Mouse (Mus musculus) stomach, postnatal 0 days (tissue): ENCODE measurements around the gene Plp2. TPM values are rescaled to one million over a fixed set of nuclear protein-coding genes. Genes with fewer than 3 reads are reported as not detected.
"Not testable (repeated sequence)": the region's sequence is repeated elsewhere in the genome, so short reads cannot be mapped to it uniquely, and the experiment has no call there.

Experiments used
- ATAC-seq: fragments of 200-750 bp; cut with Nextera tagmentation; 2 replicates; pipeline ENCODE4 v1.8.0; 2017; ENCODE audit not compliant: low FRiP score, low TSS enrichment
- DNase-seq: peaks from one replicate; pipeline ENCODE4 v3.0.0-alpha.2; 2016; ENCODE audit warnings: low spot score
- H3K27ac ChIP-seq: fragments of 300-500 bp; sonication (generic); replicated peaks from 2 replicates; pipeline ENCODE4 v1.5.1; 2014; ENCODE audit warnings: mild to moderate bottlenecking, control low read depth
- H3K27me3 ChIP-seq: fragments of 300-500 bp; sonication (generic); 2 replicates; pipeline ENCODE4 v1.6.1; 2014; ENCODE audit warnings: low read length; ENCODE audit not compliant: control insufficient read depth, insufficient read depth
- H3K36me3 ChIP-seq: fragments of 300-500 bp; sonication (generic); 2 replicates; pipeline ENCODE4 v1.6.1; 2014; ENCODE audit warnings: low read length, mixed read lengths; ENCODE audit not compliant: control insufficient read depth, insufficient read depth
- H3K4me1 ChIP-seq: fragments of 300-500 bp; sonication (generic); replicated peaks from 2 replicates; pipeline ENCODE4 v1.6.1; 2014; ENCODE audit warnings: antibody characterized with exemption; ENCODE audit not compliant: control insufficient read depth, insufficient read depth
- H3K4me2 ChIP-seq: fragments of 300-500 bp; sonication (generic); replicated peaks from 2 replicates; pipeline ENCODE4 v1.6.1; 2014; ENCODE audit warnings: low read depth, mild to moderate bottlenecking, control low read depth, moderate library complexity
- H3K4me3 ChIP-seq: fragments of 300-500 bp; sonication (generic); 2 replicates; pipeline ENCODE4 v1.5.1; 2014; ENCODE audit warnings: low read depth, low read length, control low read depth
- H3K9ac ChIP-seq: fragments of 300-500 bp; sonication (generic); 2 replicates; pipeline ENCODE4 v1.6.1; 2014; ENCODE audit warnings: mild to moderate bottlenecking, low read length, control low read depth, mixed read lengths
- H3K9me3 ChIP-seq: fragments of 300-500 bp; sonication (generic); 2 replicates; pipeline ENCODE4 v1.6.1; 2016; ENCODE audit warnings: low read length; ENCODE audit not compliant: control insufficient read depth
- CTCF ChIP-seq: IDR thresholded peaks from 2 replicates; pipeline ENCODE4 v1.5.1; 2016; ENCODE audit warnings: antibody characterized with exemption, low read depth, mild to moderate bottlenecking, moderate library complexity
- EP300 ChIP-seq: optimal IDR thresholded peaks from 2 replicates; pipeline ENCODE3; 2016; ENCODE audit warnings: antibody characterized with exemption
- WGBS: fragments of 180-500 bp; shearing (Covaris S2); extraction: QIAGEN DNeasy Blood & Tissue Kit; methylation state at CpG from one replicate; pipeline ENCODE4 v1.1.7; 2014; 5-methylcytosine and 5-hydroxymethylcytosine counted together
- polyA plus RNA-seq: library from polyadenylated mRNA; unstranded; fragments of >200 nt; fragmentation: Nextera tagmentation; extraction: Ambion mirVana; gene quantifications from 2 replicates; pipeline ENCODE4 v1.2.1, GENCODE M21; 2015

Gene Plp2
- polyA plus RNA-seq = 262 and 271 TPM in 2 replicates

DNA sequence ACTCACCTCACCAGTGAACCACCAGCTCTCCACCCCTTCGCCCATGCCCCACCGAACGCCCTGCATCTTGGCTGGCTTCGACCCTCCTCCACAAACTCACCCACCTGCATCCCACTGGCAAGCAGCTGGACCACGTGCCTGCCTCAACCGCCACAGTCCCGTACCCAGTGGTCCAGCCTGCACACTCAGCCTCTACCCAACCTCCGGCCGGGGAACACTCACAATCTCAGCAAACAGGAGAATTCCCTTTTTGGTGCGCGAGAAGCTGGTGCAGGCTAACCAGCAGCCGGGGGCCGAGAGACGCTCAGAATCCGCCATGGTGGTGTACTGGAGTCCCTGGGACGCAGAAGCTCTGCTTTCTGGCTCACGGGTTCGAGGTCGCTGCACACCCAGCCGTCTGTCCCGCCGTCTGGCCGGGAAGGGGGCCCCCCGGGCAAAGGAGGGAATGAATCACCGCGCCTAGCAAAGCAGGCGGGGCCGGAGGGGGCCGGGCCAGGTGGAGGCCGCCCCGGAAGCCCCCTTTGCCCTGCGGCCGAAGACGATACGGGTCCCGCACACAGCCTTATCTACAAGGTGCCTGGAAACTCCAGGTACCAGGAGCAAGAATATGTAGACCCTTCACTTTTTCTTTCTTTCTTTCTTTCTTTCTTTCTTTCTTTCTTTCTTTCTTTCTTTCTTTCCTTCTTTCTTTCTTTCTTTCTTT is at the start of gene Plp2:
Gene Plp2 (minus strand): TSS at position 470 of the 703 bp plus-strand sequence.
- peak; percentile 60 for ATAC-seq
- Histone ChIP-seq H3K27ac (peak within 1 kb of the TSS; percentile 86), H3K4me3 (peak within 1 kb of the TSS; percentile 55), H3K9me3 (no peaks in the 10 kb centered on the region), H3K4me2 (peak within 1 kb of the TSS; percentile 50), H3K36me3 (no peaks in the 10 kb centered on the region), H3K9ac (peak within 1 kb of the TSS; percentile 60), H3K4me1 (no peaks in the 10 kb centered on the region), H3K27me3 (no peaks in the 10 kb centered on the region)
- no peak for TF ChIP-seq CTCF
- TF ChIP-seq EP300 = no peak
- WGBS = 14% methylated on average over 26 of the region's 36 CpGs
- DNase-seq = peak; percentile 72

DNA sequence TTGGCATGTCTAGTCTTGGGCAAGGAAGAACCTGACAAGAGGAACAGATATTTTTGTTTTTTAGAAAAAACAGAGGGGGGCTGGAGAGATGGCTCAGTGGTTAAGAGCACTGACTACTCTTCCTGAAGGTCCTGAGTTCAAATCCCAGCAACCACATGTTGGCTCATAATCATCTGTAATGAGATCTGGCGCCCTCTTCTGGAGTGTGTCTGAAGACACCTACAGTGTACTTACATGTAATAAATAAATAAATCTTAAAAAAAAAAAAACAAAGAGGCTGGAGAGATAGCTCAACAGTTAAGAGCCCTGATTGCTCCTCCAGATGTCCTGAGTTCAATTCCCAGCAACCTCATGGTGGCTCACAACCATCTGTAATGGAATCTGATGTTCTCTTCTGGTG is 44.9 kb upstream of the Plp2 start:
- H3K36me3 ChIP-seq, DNase-seq, H3K9me3 ChIP-seq, H3K27me3 ChIP-seq, H3K4me1 ChIP-seq, H3K9ac ChIP-seq, H3K27ac ChIP-seq, H3K4me3 ChIP-seq, ATAC-seq, H3K4me2 ChIP-seq: not testable (repeated sequence)
- TF ChIP-seq CTCF = peak; percentile 38
- WGBS = 40% methylated on average over 1 of the region's 1 CpGs

DNA sequence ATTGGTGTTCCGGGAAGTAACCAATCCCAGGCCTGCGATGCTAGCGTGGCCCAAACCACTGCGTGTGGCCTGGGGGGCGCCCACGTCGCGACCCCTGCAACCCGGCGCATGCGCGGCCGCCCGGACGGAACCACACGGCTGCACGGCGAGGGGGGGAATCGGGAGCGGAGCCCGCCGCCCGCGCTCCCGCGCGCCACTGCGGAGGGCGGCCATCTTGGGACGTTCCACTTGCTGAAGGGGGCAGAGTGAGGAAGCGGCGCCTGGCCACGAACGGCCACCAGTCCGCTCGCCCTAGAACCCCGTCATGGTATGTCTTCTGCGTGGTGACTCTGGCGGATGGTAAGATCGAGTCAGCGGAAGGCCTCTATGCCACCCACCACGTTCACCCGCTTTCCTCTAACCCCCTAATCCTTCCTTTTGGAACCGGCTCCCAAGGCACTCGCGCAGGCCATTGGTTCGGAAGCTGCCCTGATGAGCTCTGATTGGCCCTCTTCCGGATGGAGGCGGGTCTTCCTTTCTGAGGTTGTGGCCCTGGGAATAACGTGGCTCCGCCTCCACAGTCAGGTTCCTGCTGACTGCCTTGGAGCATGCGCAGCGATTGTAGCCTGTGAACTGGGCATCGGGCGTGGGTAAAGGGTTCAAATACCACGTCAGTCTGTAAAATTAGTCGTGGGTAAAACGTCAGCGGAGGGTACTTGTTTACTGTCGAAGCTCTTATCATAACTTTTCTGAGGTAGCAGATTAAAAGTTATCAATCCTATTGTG is 43.1 kb upstream of the Plp2 start, which contains the start of gene Wdr45:
Gene Wdr45 (plus strand): TSS at position 199 of the 765 bp plus-strand sequence.
- not testable (repeated sequence) for H3K27ac ChIP-seq, H3K36me3 ChIP-seq, H3K4me1 ChIP-seq, H3K9me3 ChIP-seq, H3K27me3 ChIP-seq
- DNase-seq (peak; percentile 91), ATAC-seq (peak; percentile 97)
- peak within 1 kb of the TSS; percentile 38; the same call in 1 of the 2 replicates for H3K9ac ChIP-seq
- H3K4me2 ChIP-seq = peak within 1 kb of the TSS; percentile 43
- 12% methylated on average over 37 of the region's 60 CpGs for WGBS
- peak within 1 kb of the TSS; percentile 28 for H3K4me3 ChIP-seq

GRCm38 (mm10) chrX:7713764-7714134 is 42.6 kb upstream of the Plp2 start:
- 19% methylated on average over 4 of the region's 12 CpGs for WGBS
- H3K4me2 ChIP-seq = peak overlapping the region; percentile 43
- ATAC-seq = not testable (repeated sequence)

GRCm38 (mm10) chrX:7696954-7697381 is 25.8 kb upstream of the Plp2 start, which contains the start of gene Gpkow:
Gene Gpkow, plus strand, starts transcription at chrX:7697131.
- TF ChIP-seq EP300 = no peak
- no peak for TF ChIP-seq CTCF
- WGBS = 11% methylated on average over 33 of the region's 33 CpGs
- ATAC-seq = peak; percentile 95
- no peaks in the 10 kb centered on the region for H3K36me3 ChIP-seq
- H3K9ac ChIP-seq = peak within 1 kb of the TSS; percentile 61
- no peaks in the 10 kb centered on the region for H3K9me3 ChIP-seq
- no peak within 1 kb of the TSS for H3K27ac ChIP-seq
- H3K4me3 ChIP-seq = peak within 1 kb of the TSS; percentile 52
- no peaks in the 10 kb centered on the region for H3K4me1 ChIP-seq
- no peaks in the 10 kb centered on the region for H3K27me3 ChIP-seq
- DNase-seq = peak; percentile 83
- peak within 1 kb of the TSS; percentile 56 for H3K4me2 ChIP-seq

More at GRCm38 (mm10) chrX:7713764-7714134, 42.6 kb upstream of the Plp2 start:
- not testable (repeated sequence) for H3K27me3 ChIP-seq, H3K4me1 ChIP-seq, H3K36me3 ChIP-seq, H3K27ac ChIP-seq, DNase-seq, H3K9me3 ChIP-seq
- Histone ChIP-seq H3K4me3 (peak overlapping the region; percentile 28), H3K9ac (peak overlapping the region; percentile 38; the same call in 1 of the 2 replicates)

DNA sequence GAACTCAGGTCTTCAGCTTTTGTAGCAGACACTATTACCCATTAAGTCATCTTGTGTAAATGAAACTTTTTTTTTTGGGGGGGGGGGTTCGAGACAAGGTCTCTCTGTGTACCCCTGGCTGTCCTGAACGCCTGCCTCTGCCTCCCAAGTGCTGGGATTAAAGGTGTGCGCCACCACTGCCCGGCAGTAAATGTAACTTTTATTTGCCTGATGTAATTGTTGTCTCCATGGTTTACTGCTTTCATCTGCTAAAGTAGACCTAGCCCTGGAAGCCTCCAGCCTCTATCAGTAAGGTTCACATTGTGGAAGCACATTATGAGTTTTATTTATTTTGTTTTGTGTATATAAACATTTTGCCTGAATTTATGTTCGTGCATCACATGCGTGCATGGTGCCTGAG is 25.3 kb upstream of the Plp2 start:
- H3K36me3 ChIP-seq = no peaks in the 10 kb centered on the region
- H3K9me3 ChIP-seq = no peaks in the 10 kb centered on the region
- no peak overlapping the region for H3K27ac ChIP-seq
- 0 out of 2 replicates have a peak overlapping the region, but pooled peaks have one; percentile 20 for H3K4me2 ChIP-seq
- H3K4me3 ChIP-seq = 0 out of 2 replicates have a peak overlapping the region, but pooled peaks have one; percentile 1
- H3K9ac ChIP-seq = no peak overlapping the region
- no peaks in the 10 kb centered on the region for H3K27me3 ChIP-seq
- WGBS = 40% methylated on average over 6 of the region's 6 CpGs
- TF ChIP-seq CTCF (no peak), EP300 (no peak)
- no peaks in the 10 kb centered on the region for H3K4me1 ChIP-seq
- peak; percentile 38; the same call in 1 of the 2 replicates for ATAC-seq
- DNase-seq = no peak
